Mouse (Mus musculus) heart, postnatal 0 days (tissue): ENCODE measurements around the gene Maip1. TPM values are rescaled to one million over a fixed set of nuclear protein-coding genes. Genes with fewer than 3 reads are reported as not detected.
A peak's percentile ranks its signal among the peaks of the same experiment; 100 is the strongest.

Experiments used
- ATAC-seq: fragments of 200-750 bp; cut with Nextera tagmentation; 2 replicates; pipeline ENCODE4 v1.8.0; 2017; ENCODE audit warnings: low read depth, moderate number of reproducible peaks, moderate library complexity; ENCODE audit not compliant: insufficient read depth
- DNase-seq: peaks from one replicate; pipeline ENCODE4 v3.0.0-alpha.2; 2016; ENCODE audit warnings: low spot score
- H3K27ac ChIP-seq: fragments of 300-500 bp; sonication (generic); 2 replicates; pipeline ENCODE4 v1.5.1; 2014; ENCODE audit warnings: low read depth, mild to moderate bottlenecking
- H3K27me3 ChIP-seq: fragments of 300-500 bp; sonication (generic); 2 replicates; pipeline ENCODE4 v1.6.1; 2014; ENCODE audit warnings: low read length, mixed read lengths; ENCODE audit not compliant: control insufficient read depth, insufficient read depth
- H3K36me3 ChIP-seq: fragments of 300-500 bp; sonication (generic); replicated peaks from 2 replicates; pipeline ENCODE4 v1.6.1; 2014; ENCODE audit warnings: low read length, mixed read lengths; ENCODE audit not compliant: control insufficient read depth, insufficient read depth
- H3K4me1 ChIP-seq: fragments of 300-500 bp; sonication (generic); 2 replicates; pipeline ENCODE4 v1.6.1; 2014; ENCODE audit warnings: antibody characterized with exemption; ENCODE audit not compliant: control insufficient read depth, insufficient read depth
- H3K4me2 ChIP-seq: fragments of 300-500 bp; sonication (generic); 2 replicates; pipeline ENCODE4 v1.6.1; 2014; ENCODE audit warnings: low read depth, mild to moderate bottlenecking, low read length, moderate library complexity
- H3K4me3 ChIP-seq: fragments of 300-500 bp; sonication (generic); 2 replicates; pipeline ENCODE4 v1.5.1; 2014; ENCODE audit warnings: low read depth, low read length
- H3K9ac ChIP-seq: fragments of 300-500 bp; sonication (generic); replicated peaks from 2 replicates; pipeline ENCODE4 v1.6.1; 2014; ENCODE audit warnings: low read depth, low read length, mixed read lengths
- H3K9me3 ChIP-seq: fragments of 300-500 bp; sonication (generic); replicated peaks from 2 replicates; pipeline ENCODE4 v1.6.1; 2016; ENCODE audit warnings: low read length; ENCODE audit not compliant: control insufficient read depth
- CTCF ChIP-seq: IDR thresholded peaks from 2 replicates; pipeline ENCODE4 v1.5.1; 2016; ENCODE audit warnings: antibody characterized with exemption, control low read depth, low read depth
- EP300 ChIP-seq: IDR thresholded peaks from 2 replicates; pipeline ENCODE4 v1.6.1; 2016; ENCODE audit warnings: antibody characterized with exemption, low read depth
- WGBS: fragments of 180-500 bp; shearing (Covaris S2); extraction: QIAGEN DNeasy Blood & Tissue Kit; methylation state at CpG from one replicate; pipeline ENCODE4 v1.1.7; 2014; 5-methylcytosine and 5-hydroxymethylcytosine counted together
- polyA plus RNA-seq: library from polyadenylated mRNA; unstranded; fragments of >200 nt; fragmentation: Nextera tagmentation; extraction: Ambion mirVana; gene quantifications from 2 replicates; pipeline ENCODE4 v1.2.1, GENCODE M21; 2015
- total RNA-seq: library from RNA; depleted of rRNA; stranded (reverse); fragments of >200 nt; gene quantifications from 2 replicates; pipeline ENCODE4 v1.2.3, GENCODE M21; 2014; ENCODE audit warnings: low replicate concordance

Maip1 gene
- total and polyA plus RNA-seq, 2 experiments from 2014 or later, result 7.7 to 18.8 TPM

DNA sequence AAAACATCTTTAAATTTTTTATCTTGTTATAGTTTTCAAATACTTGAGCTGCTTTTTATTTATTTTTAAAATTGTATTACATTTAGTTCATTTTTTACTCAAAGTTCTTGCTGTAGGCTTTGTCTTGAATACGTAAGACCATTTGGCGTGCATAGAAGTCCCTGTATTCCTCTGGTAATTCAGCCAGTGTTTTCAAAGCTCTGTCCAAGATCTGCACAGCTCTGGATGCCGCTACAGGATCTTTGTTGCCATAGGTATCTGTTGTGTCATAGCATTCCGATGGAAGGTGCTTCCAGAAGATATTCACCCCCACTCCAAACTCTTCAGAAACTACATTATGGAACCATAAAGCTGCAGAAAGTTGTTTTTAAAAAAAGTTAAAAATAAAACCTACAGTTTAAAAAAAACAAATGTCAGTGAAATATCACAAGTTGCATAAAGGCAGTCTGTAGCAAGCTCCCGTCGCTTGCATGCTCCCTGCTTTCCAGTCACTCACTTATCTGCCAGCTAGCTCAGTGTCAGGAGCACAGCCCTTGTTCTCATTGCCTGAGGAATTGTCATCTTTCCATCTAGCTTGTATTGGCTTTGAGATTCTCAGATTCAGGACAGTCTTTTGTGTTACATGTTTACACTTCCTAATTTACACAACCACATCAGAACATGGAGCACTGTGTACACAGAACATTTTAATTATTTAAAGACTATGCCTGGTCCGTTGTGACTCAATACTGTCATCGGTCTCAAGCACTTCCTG is 17.5 kb upstream of the Maip1 start:
- Histone ChIP-seq H3K4me3 (no peak overlapping the region), H3K9me3 (no peaks in the 10 kb centered on the region), H3K4me1 (no peaks in the 10 kb centered on the region), H3K9ac (no peak overlapping the region), H3K27me3 (no peaks in the 10 kb centered on the region), H3K27ac (no peak overlapping the region), H3K4me2 (no peak overlapping the region), H3K36me3 (peaks cover 41% of the 10 kb centered on the region)
- TF ChIP-seq CTCF (no peak), EP300 (no peak)
- WGBS, result 87% methylated on average over 8 of the region's 8 CpGs
- ATAC-seq, result no peak
- DNase-seq, result no peak

DNA sequence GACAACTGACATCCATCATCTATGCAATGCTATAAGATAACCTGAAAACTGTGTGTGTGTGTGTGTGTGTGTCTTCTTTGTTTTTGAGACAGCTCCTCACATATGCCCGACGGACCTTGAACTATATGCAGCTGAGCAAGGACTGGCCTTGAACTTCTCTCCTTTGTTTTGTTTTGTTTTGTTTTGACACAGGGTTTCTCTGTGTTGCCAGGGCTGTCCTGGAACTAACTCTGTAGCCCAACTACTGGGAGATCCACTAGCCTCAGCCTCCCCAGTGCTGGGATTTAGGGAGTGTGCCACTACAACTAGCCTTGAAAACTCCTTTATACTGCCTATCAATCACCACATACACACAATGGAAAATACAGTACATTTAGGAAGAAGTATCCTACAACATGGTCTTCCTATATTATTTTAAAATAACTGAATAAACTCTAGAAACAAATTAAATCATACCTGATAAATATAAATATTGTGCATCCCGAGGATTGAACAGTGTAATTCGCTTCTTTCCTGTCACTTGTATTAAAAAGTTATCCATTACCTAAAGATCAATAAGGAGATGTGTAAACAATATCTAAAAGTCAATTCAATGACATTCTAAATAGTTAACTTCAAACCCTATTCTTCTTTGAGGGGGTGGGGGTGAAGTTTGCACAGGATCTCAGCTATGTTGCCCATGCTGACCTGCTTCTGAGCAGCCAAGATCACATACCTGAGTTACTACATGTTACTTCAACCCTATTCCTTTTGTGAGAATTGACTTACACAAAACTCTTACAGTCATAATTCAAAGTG is 14.9 kb upstream of the Maip1 start:
- 91% methylated on average over 4 of the region's 4 CpGs for WGBS
- Histone ChIP-seq H3K4me3 (no peak overlapping the region), H3K4me1 (no peaks in the 10 kb centered on the region), H3K9ac (no peak overlapping the region), H3K27ac (no peak overlapping the region), H3K9me3 (no peaks in the 10 kb centered on the region), H3K27me3 (no peaks in the 10 kb centered on the region), H3K4me2 (no peak overlapping the region), H3K36me3 (peaks cover 54% of the 10 kb centered on the region)
- no peak for ATAC-seq
- DNase-seq, result no peak
- TF ChIP-seq EP300 (no peak), CTCF (no peak)

DNA sequence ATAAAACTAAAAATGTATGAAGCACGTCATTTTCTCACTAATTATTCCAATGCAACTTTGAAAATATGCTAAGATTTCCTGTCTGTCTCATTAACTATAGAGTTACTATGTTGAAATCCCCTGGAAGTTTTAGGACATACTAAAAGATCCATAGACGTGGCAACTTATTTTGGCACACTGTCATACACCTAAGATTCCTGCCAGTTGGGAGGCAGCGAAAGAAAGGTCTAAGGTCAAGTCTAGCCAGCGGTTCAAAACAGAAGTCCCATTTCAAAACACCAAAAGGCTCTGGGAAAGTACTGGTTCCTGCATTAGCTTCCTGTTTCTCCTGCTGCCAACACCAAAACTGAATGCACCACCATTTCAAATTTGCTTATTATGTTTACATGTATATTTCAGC is 13.7 kb upstream of the Maip1 start:
- 75% methylated on average over 4 of the region's 4 CpGs for WGBS
- no peaks in the 10 kb centered on the region for H3K4me1 ChIP-seq
- DNase-seq, result no peak
- H3K4me3 ChIP-seq, result no peak overlapping the region
- ATAC-seq, result no peak
- no peak overlapping the region for H3K9ac ChIP-seq
- H3K27ac ChIP-seq, result no peak overlapping the region
- H3K27me3 ChIP-seq, result no peaks in the 10 kb centered on the region
- TF ChIP-seq CTCF (no peak), EP300 (no peak)
- peaks cover 63% of the 10 kb centered on the region for H3K36me3 ChIP-seq
- H3K9me3 ChIP-seq, result no peaks in the 10 kb centered on the region
- no peak overlapping the region for H3K4me2 ChIP-seq

DNA sequence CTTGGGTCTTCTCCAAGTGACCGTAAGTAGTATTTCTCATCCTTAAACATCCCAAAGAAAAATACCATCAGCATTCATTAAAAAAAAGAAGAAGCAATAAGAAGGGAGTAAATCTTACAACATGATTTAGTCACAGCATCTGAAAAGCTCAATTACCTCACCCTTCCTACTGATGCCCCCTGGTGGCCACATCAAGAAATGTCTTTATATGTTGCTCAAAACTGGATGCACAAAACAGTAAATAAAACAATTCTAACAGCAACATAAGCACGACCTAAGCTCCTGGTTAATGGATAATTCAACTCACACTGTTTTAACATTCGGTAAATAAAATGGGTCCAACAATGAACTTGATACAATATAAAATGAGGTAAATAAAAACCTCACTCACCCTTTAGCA is 12.1 kb upstream of the Maip1 start:
- H3K9ac ChIP-seq, result no peak overlapping the region
- ATAC-seq (no peak), DNase-seq (peak; percentile 67)
- no peak for TF ChIP-seq EP300
- peak; percentile 70 for TF ChIP-seq CTCF
- H3K36me3 ChIP-seq, result peaks cover 52% of the 10 kb centered on the region
- no peaks in the 10 kb centered on the region for H3K4me1 ChIP-seq
- WGBS, result 54% methylated on average over 3 of the region's 3 CpGs
- no peak overlapping the region for H3K4me3 ChIP-seq
- H3K27me3 ChIP-seq, result no peaks in the 10 kb centered on the region
- H3K9me3 ChIP-seq, result no peaks in the 10 kb centered on the region
- H3K4me2 ChIP-seq, result no peak overlapping the region
- H3K27ac ChIP-seq, result no peak overlapping the region

DNA sequence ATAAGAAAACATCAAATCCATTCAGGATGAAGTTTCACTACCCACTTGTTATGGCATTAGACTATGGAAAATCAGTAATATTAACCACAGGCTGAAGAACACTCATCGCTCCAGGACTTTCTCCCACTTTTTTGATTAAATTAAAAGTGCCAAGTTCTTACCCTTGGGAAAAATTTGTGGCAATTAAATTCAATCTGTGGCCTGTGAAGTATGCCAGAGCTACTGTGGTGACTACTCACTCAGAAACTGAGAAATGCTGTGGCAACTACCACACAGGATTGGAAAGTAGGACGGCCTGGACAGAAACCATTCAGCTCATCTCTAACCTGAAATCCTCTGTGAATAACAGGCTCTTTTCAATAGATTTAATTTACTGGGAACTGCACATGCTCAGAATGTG is 5.8 kb upstream of the Maip1 start:
- WGBS, result 93% methylated on average over 2 of the region's 2 CpGs
- DNase-seq, result no peak
- H3K4me1 ChIP-seq, result peaks cover 3% of the 10 kb centered on the region
- H3K9ac ChIP-seq, result no peak overlapping the region
- no peaks in the 10 kb centered on the region for H3K9me3 ChIP-seq
- no peak for TF ChIP-seq EP300
- TF ChIP-seq CTCF, result no peak
- H3K4me2 ChIP-seq, result no peak overlapping the region
- H3K36me3 ChIP-seq, result peaks cover 25% of the 10 kb centered on the region
- no peak overlapping the region for H3K27ac ChIP-seq
- H3K27me3 ChIP-seq, result no peaks in the 10 kb centered on the region
- no peak for ATAC-seq
- H3K4me3 ChIP-seq, result no peak overlapping the region
